Mouse (Mus musculus): ENCODE results near the gene Evi5l. TPM values are rescaled to one million over a fixed set of nuclear protein-coding genes. Genes with fewer than 3 reads are reported as not detected.
A peak's percentile ranks its signal among the peaks of the same experiment; 100 is the strongest.

The Evi5l gene
- polyA plus RNA-seq, 1 experiment from 2014 or later, result 11.8 TPM

- H3K9me3 ChIP-seq (ENCODE audit: control insufficient read depth, low read length), result no peaks in the 10 kb centered on the region
- H3K4me1 ChIP-seq (ENCODE audit: control insufficient read depth in 2 of 2, insufficient read depth in 2 of 2, low read length in 2 of 2), result peaks cover 0 to 5% of the 10 kb centered on the region in 2 experiments; a peak in 1 of 4 replicates
- H3K9ac ChIP-seq (ENCODE audit: low read length), result no peak overlapping the region
- peaks cover 50% of the 10 kb centered on the region for H3K36me3 ChIP-seq (ENCODE audit: control insufficient read depth, insufficient read depth, low read length)
- no peaks in the 10 kb centered on the region for H3K27me3 ChIP-seq (ENCODE audit: control insufficient read depth, insufficient read depth, low read length)
- no peak overlapping the region for H3K4me2 ChIP-seq (ENCODE audit: low read length)
- H3K27ac ChIP-seq (replicated peaks in 1 of 2; ENCODE audit: control insufficient read depth in 1 of 2, insufficient read depth in 1 of 2, low read depth in 2 of 2, low read length in 2 of 2), result no peak overlapping the region
- ATAC-seq (ENCODE audit: insufficient number of reproducible peaks, insufficient read depth, low FRiP score, low read depth), result no peak
- H3K4me3 ChIP-seq (ENCODE audit: control insufficient read depth in 1 of 2, insufficient read depth in 1 of 2, low read depth in 1 of 2, low read length in 2 of 2), result no peak overlapping the region
These were observed 22.2 kb downstream of the Evi5l start for GRCm38 (mm10) chr8:4188605-4189004.

- WGBS, result 37% methylated on average over 3 of the region's 3 CpGs
- no peak overlapping the region for H3K4me2 ChIP-seq (ENCODE audit: low read length)
- no peak overlapping the region for H3K9ac ChIP-seq (ENCODE audit: low read length)
- peaks cover 0 to 5% of the 10 kb centered on the region in 2 experiments; a peak in 1 of 4 replicates for H3K4me1 ChIP-seq (ENCODE audit: control insufficient read depth in 2 of 2, insufficient read depth in 2 of 2, low read length in 2 of 2)
- no peaks in the 10 kb centered on the region for H3K9me3 ChIP-seq (ENCODE audit: control insufficient read depth, low read length)
- ATAC-seq (ENCODE audit: insufficient number of reproducible peaks, insufficient read depth, low FRiP score, low read depth), result no peak
- no peak overlapping the region for H3K4me3 ChIP-seq (ENCODE audit: control insufficient read depth in 1 of 2, insufficient read depth in 1 of 2, low read depth in 1 of 2, low read length in 2 of 2)
- H3K27ac ChIP-seq (replicated peaks in 1 of 2; ENCODE audit: control insufficient read depth in 1 of 2, insufficient read depth in 1 of 2, low read depth in 2 of 2, low read length in 2 of 2), result no peak overlapping the region
- H3K36me3 ChIP-seq (ENCODE audit: control insufficient read depth, insufficient read depth, low read length), result peaks cover 46% of the 10 kb centered on the region
- no peaks in the 10 kb centered on the region for H3K27me3 ChIP-seq (ENCODE audit: control insufficient read depth, insufficient read depth, low read length)
These were observed 22.8 kb downstream of the Evi5l start for GRCm38 (mm10) chr8:4189031-4189722.

GRCm38 (mm10) chr8:4192305-4192704 is 25.9 kb downstream of the Evi5l start:
- H3K9ac ChIP-seq (ENCODE audit: low read length), result no peak overlapping the region
- no peaks in the 10 kb centered on the region for H3K27me3 ChIP-seq (ENCODE audit: control insufficient read depth, insufficient read depth, low read length)
- 67% methylated on average over 5 of the region's 5 CpGs for WGBS
- H3K4me3 ChIP-seq (ENCODE audit: control insufficient read depth in 1 of 2, insufficient read depth in 1 of 2, low read depth in 1 of 2, low read length in 2 of 2), result no peak overlapping the region
- H3K9me3 ChIP-seq (ENCODE audit: control insufficient read depth, low read length), result no peaks in the 10 kb centered on the region
- H3K27ac ChIP-seq (replicated peaks in 1 of 2; ENCODE audit: control insufficient read depth in 1 of 2, insufficient read depth in 1 of 2, low read depth in 2 of 2, low read length in 2 of 2), result no peak overlapping the region
- no peak overlapping the region for H3K4me2 ChIP-seq (ENCODE audit: low read length)
- H3K4me1 ChIP-seq (ENCODE audit: control insufficient read depth in 2 of 2, insufficient read depth in 2 of 2, low read length in 2 of 2), result peaks cover 0 to 5% of the 10 kb centered on the region in 2 experiments; a peak in 1 of 4 replicates
- peaks cover 27% of the 10 kb centered on the region for H3K36me3 ChIP-seq (ENCODE audit: control insufficient read depth, insufficient read depth, low read length)
- ATAC-seq (ENCODE audit: insufficient number of reproducible peaks, insufficient read depth, low FRiP score, low read depth), result no peak

- Histone ChIP-seq H3K36me3 (ENCODE audit: control insufficient read depth, insufficient read depth, low read length) (peaks cover 20% of the 10 kb centered on the region), H3K4me3 (ENCODE audit: control insufficient read depth in 1 of 2, insufficient read depth in 1 of 2, low read depth in 1 of 2, low read length in 2 of 2) (no peak overlapping the region), H3K27ac (replicated peaks in 1 of 2; ENCODE audit: control insufficient read depth in 1 of 2, insufficient read depth in 1 of 2, low read depth in 2 of 2, low read length in 2 of 2) (no peak overlapping the region), H3K9ac (ENCODE audit: low read length) (no peak overlapping the region), H3K4me1 (ENCODE audit: control insufficient read depth in 2 of 2, insufficient read depth in 2 of 2, low read length in 2 of 2) (peaks cover 0 to 5% of the 10 kb centered on the region in 2 experiments; a peak in 1 of 4 replicates), H3K27me3 (ENCODE audit: control insufficient read depth, insufficient read depth, low read length) (no peaks in the 10 kb centered on the region), H3K9me3 (ENCODE audit: control insufficient read depth, low read length) (no peaks in the 10 kb centered on the region), H3K4me2 (ENCODE audit: low read length) (0 out of 2 replicates have a peak overlapping the region, but pooled peaks have one; percentile 14)
- ATAC-seq (ENCODE audit: insufficient number of reproducible peaks, insufficient read depth, low FRiP score, low read depth), result peak; percentile 75
- 11% methylated on average over 18 of the region's 18 CpGs for WGBS
These were observed 26.6 kb downstream of the Evi5l start for GRCm38 (mm10) chr8:4192807-4193587.

- Histone ChIP-seq H3K9ac (ENCODE audit: low read length) (no peak overlapping the region), H3K4me1 (ENCODE audit: control insufficient read depth in 2 of 2, insufficient read depth in 2 of 2, low read length in 2 of 2) (peaks cover 0 to 5% of the 10 kb centered on the region in 2 experiments; a peak in 1 of 4 replicates), H3K9me3 (ENCODE audit: control insufficient read depth, low read length) (no peaks in the 10 kb centered on the region), H3K27me3 (ENCODE audit: control insufficient read depth, insufficient read depth, low read length) (no peaks in the 10 kb centered on the region), H3K4me3 (ENCODE audit: control insufficient read depth in 1 of 2, insufficient read depth in 1 of 2, low read depth in 1 of 2, low read length in 2 of 2) (no peak overlapping the region), H3K36me3 (ENCODE audit: control insufficient read depth, insufficient read depth, low read length) (peaks cover 15% of the 10 kb centered on the region; the same call in 1 of the 2 replicates), H3K27ac (replicated peaks in 1 of 2; ENCODE audit: control insufficient read depth in 1 of 2, insufficient read depth in 1 of 2, low read depth in 2 of 2, low read length in 2 of 2) (no peak overlapping the region), H3K4me2 (ENCODE audit: low read length) (0 out of 2 replicates have a peak overlapping the region, but pooled peaks have one; percentile 14)
- ATAC-seq (ENCODE audit: insufficient number of reproducible peaks, insufficient read depth, low FRiP score, low read depth), result peak; percentile 11; the same call in 1 of the 2 replicates
- 49% methylated on average over 7 of the region's 7 CpGs for WGBS
These were observed 27.2 kb downstream of the Evi5l start for GRCm38 (mm10) chr8:4193588-4193894.

GRCm38 (mm10) chr8:4201321-4201720 is 35.0 kb downstream of the Evi5l start:
- ATAC-seq (ENCODE audit: insufficient number of reproducible peaks, insufficient read depth, low FRiP score, low read depth), result no peak

GRCm38 (mm10) chr8:4205246-4206123 is 39.1 kb downstream of the Evi5l start:
- H3K36me3 ChIP-seq (ENCODE audit: control insufficient read depth, insufficient read depth, low read length), result peaks cover 4% of the 10 kb centered on the region; the same call in 1 of the 2 replicates
- ATAC-seq (ENCODE audit: insufficient number of reproducible peaks, insufficient read depth, low FRiP score, low read depth), result no peak
- H3K4me2 ChIP-seq (ENCODE audit: low read length), result peak overlapping the region; percentile 59
- H3K4me3 ChIP-seq (ENCODE audit: control insufficient read depth in 1 of 2, insufficient read depth in 1 of 2, low read depth in 1 of 2, low read length in 2 of 2), result peak overlapping the region in 1 of 2 experiments; percentile 24; a peak in 1 of 4 replicates
- H3K27ac ChIP-seq (replicated peaks in 1 of 2; ENCODE audit: control insufficient read depth in 1 of 2, insufficient read depth in 1 of 2, low read depth in 2 of 2, low read length in 2 of 2), result no peak overlapping the region
- peaks cover 35% of the 10 kb centered on the region for H3K27me3 ChIP-seq (ENCODE audit: control insufficient read depth, insufficient read depth, low read length)
- peaks cover 4 to 11% of the 10 kb centered on the region in 2 experiments for H3K4me1 ChIP-seq (ENCODE audit: control insufficient read depth in 2 of 2, insufficient read depth in 2 of 2, low read length in 2 of 2)
- no peaks in the 10 kb centered on the region for H3K9me3 ChIP-seq (ENCODE audit: control insufficient read depth, low read length)
- H3K9ac ChIP-seq (ENCODE audit: low read length), result peak overlapping the region; percentile 59; the same call in 1 of the 2 replicates
- 23% methylated on average over 38 of the region's 38 CpGs for WGBS

More at GRCm38 (mm10) chr8:4201321-4201720, 35.0 kb downstream of the Evi5l start:
- no peak overlapping the region for H3K9ac ChIP-seq (ENCODE audit: low read length)
- H3K9me3 ChIP-seq (ENCODE audit: control insufficient read depth, low read length), result no peaks in the 10 kb centered on the region
- peaks cover 24% of the 10 kb centered on the region for H3K27me3 ChIP-seq (ENCODE audit: control insufficient read depth, insufficient read depth, low read length)
- no peak overlapping the region for H3K4me2 ChIP-seq (ENCODE audit: low read length)
- H3K4me1 ChIP-seq (ENCODE audit: control insufficient read depth in 2 of 2, insufficient read depth in 2 of 2, low read length in 2 of 2), result peaks cover 2 to 8% of the 10 kb centered on the region in 2 experiments
- no peak overlapping the region for H3K27ac ChIP-seq (replicated peaks in 1 of 2; ENCODE audit: control insufficient read depth in 1 of 2, insufficient read depth in 1 of 2, low read depth in 2 of 2, low read length in 2 of 2)
- no peak overlapping the region for H3K4me3 ChIP-seq (ENCODE audit: control insufficient read depth in 1 of 2, insufficient read depth in 1 of 2, low read depth in 1 of 2, low read length in 2 of 2)
- 49% methylated on average over 2 of the region's 2 CpGs for WGBS
- peaks cover 7% of the 10 kb centered on the region; the same call in 1 of the 2 replicates for H3K36me3 ChIP-seq (ENCODE audit: control insufficient read depth, insufficient read depth, low read length)
